Comparison of ENCODE assay signal across 9 mouse cellular contexts in genomic region chr7:27329326-27329947, GRCm38 (mm10). TPM values are rescaled to one million over a fixed set of nuclear protein-coding genes. Genes with fewer than 3 reads are reported as not detected.
DNase-seq lines count a peak whose midpoint lies in the region; ATAC-seq lines count a peak whose summit lies in the region.
"Had no signal": no experiment of that assay in that cellular context is flagged by ENCODE, and none has a peak within 500 bp of the region (broad histone marks: within the 10 kb centered on the region; RNA-seq: fewer than 3 reads in every experiment).

No protein-coding gene starts in this region.

- H3K27me3 ChIP-seq in forebrain, embryonic 13.5 days = peaks cover 99% of the 10 kb centered on the region
- H3K27me3 ChIP-seq in lung, embryonic 15.5 days = peaks cover 41% of the 10 kb centered on the region

- H3K36me3 ChIP-seq in forebrain, embryonic 13.5 days (ENCODE audit: poor library complexity, severe bottlenecking) = no peaks in the 10 kb centered on the region
- H3K36me3 ChIP-seq in lung, embryonic 15.5 days = peaks cover 9% of the 10 kb centered on the region; the same call in 1 of the 2 replicates

- H3K27ac ChIP-seq in forebrain, embryonic 13.5 days = no peak overlapping the region
- no peak overlapping the region; the same call in 1 of the 2 replicates for H3K27ac ChIP-seq in lung, embryonic 15.5 days

- H3K4me2 ChIP-seq in forebrain, embryonic 13.5 days = peak overlapping the region; percentile 55
- peak overlapping the region; percentile 92 for H3K4me2 ChIP-seq in lung, embryonic 15.5 days

- peak; percentile 73 to 85 for DNase-seq in CD8-positive naive resting alpha-beta T cell, adult 2 months (ENCODE audit: low read depth in 2 of 2, low spot score in 2 of 2)
- DNase-seq in brain, adult 2 months (ENCODE audit: low read depth, low spot score) = peak; percentile 78
- DNase-seq in heart, postnatal 36 days = peak; percentile 86 to 91
- peak; percentile 60 to 83 for DNase-seq in layer of hippocampus, adult 18-20 months (ENCODE audit: low spot score in 2 of 2)
- DNase-seq in thymus, postnatal 0 days (ENCODE audit: low spot score) = peak; percentile 89

- peak; percentile 44; the same call in 1 of the 2 replicates for ATAC-seq in forebrain, embryonic 13.5 days
- no peak for ATAC-seq in lung, embryonic 15.5 days (ENCODE audit: borderline replicate concordance, extremely low read depth, low FRiP score, low TSS enrichment)
- ATAC-seq in neutrophil, adult 5-6 weeks (ENCODE audit: extremely low read depth, insufficient number of reproducible peaks, low FRiP score, poor library complexity, severe bottlenecking) = peak; percentile 65

- H3K4me1 ChIP-seq in forebrain, embryonic 13.5 days = peaks cover 52% of the 10 kb centered on the region
- H3K4me1 ChIP-seq in lung, embryonic 15.5 days = peaks cover 70% of the 10 kb centered on the region

- no peaks in the 10 kb centered on the region for H3K9me3 ChIP-seq in forebrain, embryonic 13.5 days (replicated peaks)
- no peaks in the 10 kb centered on the region for H3K9me3 ChIP-seq in lung, embryonic 15.5 days

- WGBS in forebrain, embryonic 13.5 days = 4% methylated on average over 45 of the region's 45 CpGs
- 4% methylated on average over 45 of the region's 45 CpGs for WGBS in lung, embryonic 15.5 days

- H3K4me3 ChIP-seq in forebrain, embryonic 13.5 days = peak overlapping the region; percentile 25
- H3K4me3 ChIP-seq in lung, embryonic 15.5 days = peak overlapping the region; percentile 65

- peak overlapping the region; percentile 54 for H3K9ac ChIP-seq in forebrain, embryonic 13.5 days
- peak overlapping the region; percentile 41 for H3K9ac ChIP-seq in lung, embryonic 15.5 days

- intact Hi-C loops in heart, postnatal 36 days (cut with DNase I) = loop anchor here (1.0 kb wide), 1 partner anchor 27 kb away; no protein-coding TSS in a partner anchor

RNA-seq across cellular contexts. Expression of gene Ltbp4, which starts 8.1 kb away (rescaled TPM):
- polyA plus RNA-seq in forebrain, embryonic 13.5 days (2015; fragmentation: Nextera tagmentation; extraction: Ambion mirVana) = 10.5 and 13.4 TPM in 2 replicates
- 100 to 1,000 TPM; 207 to 236 TPM for total RNA-seq in heart, postnatal 36 days (2021)
- total RNA-seq in layer of hippocampus, adult 18-20 months (2021) = 10 to 100 TPM; 43.9 to 47.5 TPM
- 96.2 and 102 TPM in 2 replicates for polyA plus RNA-seq in lung, embryonic 15.5 days (2015; fragmentation: Nextera tagmentation; extraction: Ambion mirVana)
- 0.12 TPM in 1 of 2 replicates, not detected in the other for total RNA-seq in neutrophil, adult 5-6 weeks (2017)
- polyA plus RNA-seq in thymus, postnatal 0 days (2015; fragmentation: Nextera tagmentation; extraction: Ambion mirVana) = 3.6 and 5.6 TPM in 2 replicates

RNA-seq across cellular contexts. Expression of gene Shkbp1, which starts 26.4 kb away (rescaled TPM):
- polyA plus RNA-seq in forebrain, embryonic 13.5 days (2015; fragmentation: Nextera tagmentation; extraction: Ambion mirVana) = 85.4 and 89.3 TPM in 2 replicates
- 1 to 10 TPM; 6.5 to 7.5 TPM for total RNA-seq in heart, postnatal 36 days (2021)
- 10 to 100 TPM; 25.8 to 28.2 TPM for total RNA-seq in layer of hippocampus, adult 18-20 months (2021)
- polyA plus RNA-seq in lung, embryonic 15.5 days (2015; fragmentation: Nextera tagmentation; extraction: Ambion mirVana) = 48.3 and 51.4 TPM in 2 replicates
- total RNA-seq in neutrophil, adult 5-6 weeks (2017) = 56.8 and 69.9 TPM in 2 replicates
- 45.1 and 46.3 TPM in 2 replicates for polyA plus RNA-seq in thymus, postnatal 0 days (2015; fragmentation: Nextera tagmentation; extraction: Ambion mirVana)

RNA-seq across cellular contexts. Expression of gene Gm20479, which starts 27.8 kb away (rescaled TPM):
- polyA plus RNA-seq in forebrain, embryonic 13.5 days (2015; fragmentation: Nextera tagmentation; extraction: Ambion mirVana) = 0.62 TPM in 1 of 2 replicates, not detected in the other
- not detected for total RNA-seq in heart, postnatal 36 days (2021)
- not detected for total RNA-seq in layer of hippocampus, adult 18-20 months (2021)
- 0.79 and 1.3 TPM in 2 replicates for polyA plus RNA-seq in lung, embryonic 15.5 days (2015; fragmentation: Nextera tagmentation; extraction: Ambion mirVana)
- not detected in 2 replicates for total RNA-seq in neutrophil, adult 5-6 weeks (2017)
- 0.44 TPM in 1 of 2 replicates, not detected in the other for polyA plus RNA-seq in thymus, postnatal 0 days (2015; fragmentation: Nextera tagmentation; extraction: Ambion mirVana)
- polyA plus RNA-seq: erythroblast, embryonic 14.5 days had no signal

Comparison
In these comparisons a context has a peak if more than half of its experiments do, and no peak if none do; other contexts are left out.
1. RNA of gene Ltbp4, which starts 8.1 kb away (total RNA-seq): 207 to 236 TPM in heart, postnatal 36 days and 43.9 to 47.5 TPM in layer of hippocampus, adult 18-20 months; 0.12 TPM in neutrophil, adult 5-6 weeks; every median in the first group is over 10 times any median in the second.
2. Peak in every context shown above with its lines, with median percentiles within 50 percentile points of each other: DNase-seq.